Mouse (Mus musculus): ENCODE results near the gene Cyp46a1. TPM values are rescaled to one million over a fixed set of nuclear protein-coding genes. Genes with fewer than 3 reads are reported as not detected.

Gene Cyp46a1
- total RNA-seq, 2 experiments from 2014 or later, result 89.7 to 103 TPM

DNA sequence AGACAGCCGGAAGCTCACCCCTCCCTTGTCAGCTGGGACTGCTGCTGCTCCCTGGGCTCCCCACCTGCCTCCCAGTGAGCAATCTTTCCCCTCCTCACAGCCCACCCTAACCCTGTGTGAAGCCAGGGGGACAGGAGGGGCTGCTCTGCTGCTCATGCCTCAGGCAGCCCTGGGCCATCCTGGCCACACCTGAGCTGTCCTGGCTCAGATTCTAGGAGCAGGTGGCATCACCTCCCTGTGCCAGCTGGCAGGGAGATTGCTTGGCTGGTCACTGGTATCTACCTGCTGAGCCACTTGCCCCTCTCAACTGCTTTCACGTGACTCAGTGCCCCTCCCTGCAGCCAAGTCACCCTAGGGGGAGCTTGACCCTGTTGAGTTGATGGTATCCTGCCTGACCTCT is 20.1 kb downstream of the Cyp46a1 start:
- DNase-seq (ENCODE audit: low spot score in 2 of 2), result no peak

DNA sequence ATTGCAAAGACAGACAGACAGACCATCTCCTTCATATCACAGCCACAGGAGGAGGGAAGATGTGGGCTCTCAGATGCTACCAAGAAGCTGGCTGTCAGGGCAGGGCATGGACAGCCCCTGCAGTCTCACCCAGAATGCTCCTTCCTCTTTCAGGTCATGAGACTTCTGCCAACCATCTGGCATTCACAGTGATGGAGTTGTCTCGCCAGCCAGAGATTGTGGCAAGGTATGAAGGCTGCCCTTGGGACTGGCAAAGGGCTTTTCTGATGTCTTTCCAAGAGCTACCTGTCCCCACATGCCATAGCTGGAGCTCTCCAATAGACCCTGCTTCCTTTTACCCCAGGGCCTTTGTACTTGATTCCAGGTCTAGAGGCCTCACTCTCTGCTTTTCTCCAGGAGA is 21.1 kb downstream of the Cyp46a1 start:
- DNase-seq (ENCODE audit: low spot score in 2 of 2), result no peak

DNA sequence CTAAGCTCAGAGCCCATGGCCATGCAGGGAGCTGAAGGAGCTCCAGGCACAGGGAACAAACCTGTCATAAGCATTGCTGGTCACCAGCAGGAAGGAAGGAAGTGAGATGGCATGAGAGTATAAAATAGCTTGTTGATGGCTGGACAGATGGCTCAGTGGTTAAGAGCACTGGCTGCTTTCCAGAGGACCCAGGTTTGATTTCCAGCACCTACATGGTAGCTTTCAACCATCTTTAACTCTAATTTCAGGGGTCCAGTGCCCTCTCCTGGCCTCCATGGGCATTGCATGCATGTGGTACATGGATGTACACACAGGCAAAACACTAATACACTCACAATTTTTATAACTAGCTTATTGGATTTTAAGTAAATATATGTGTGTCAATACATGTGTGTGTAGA is 21.8 kb downstream of the Cyp46a1 start:
- no peak for DNase-seq (ENCODE audit: low spot score in 2 of 2)

DNA sequence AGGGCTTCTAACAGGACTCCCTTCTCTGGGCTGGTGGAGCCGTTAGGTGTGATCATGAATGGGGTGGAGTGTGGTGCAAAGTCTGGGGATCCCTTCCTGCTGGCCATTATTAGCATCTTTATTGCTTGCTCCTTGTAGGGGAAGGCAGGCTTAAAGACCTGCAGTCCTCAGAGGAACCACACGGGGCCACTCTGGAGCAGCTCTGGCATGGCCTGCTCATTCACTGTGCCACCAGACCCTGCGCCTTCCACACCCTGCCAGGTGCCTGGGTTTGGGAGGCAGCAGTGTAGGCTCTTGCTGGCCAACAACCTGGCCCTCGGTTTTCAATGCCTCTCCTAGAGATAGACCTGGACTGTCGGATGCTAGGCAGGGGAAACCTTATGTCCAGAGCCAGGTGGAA is 29.6 kb downstream of the Cyp46a1 start:
- peak; percentile 93 for DNase-seq (ENCODE audit: low spot score in 2 of 2)

DNA sequence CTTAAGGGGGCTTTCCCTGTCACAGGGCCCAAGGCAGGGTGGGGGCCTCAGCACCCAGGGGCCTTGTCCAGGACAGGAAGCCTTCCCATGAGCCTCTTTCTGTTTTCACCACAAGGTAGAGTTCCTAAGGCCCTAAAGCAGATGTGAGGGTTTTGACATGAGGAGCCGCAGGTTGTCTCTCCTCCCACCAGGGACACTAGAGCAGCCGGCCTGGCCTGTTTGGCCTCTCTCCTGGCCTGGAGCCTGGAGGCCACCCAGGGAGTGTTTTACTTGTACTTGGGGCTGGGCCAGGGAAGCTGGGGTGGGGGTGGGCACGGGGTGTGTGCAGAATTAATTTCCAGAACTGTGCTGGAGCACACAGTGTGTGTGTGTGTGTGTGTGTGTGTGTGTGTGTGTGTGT is 31.2 kb downstream of the Cyp46a1 start:
- peak; percentile 57 to 59 for DNase-seq (ENCODE audit: low spot score in 2 of 2)

DNA sequence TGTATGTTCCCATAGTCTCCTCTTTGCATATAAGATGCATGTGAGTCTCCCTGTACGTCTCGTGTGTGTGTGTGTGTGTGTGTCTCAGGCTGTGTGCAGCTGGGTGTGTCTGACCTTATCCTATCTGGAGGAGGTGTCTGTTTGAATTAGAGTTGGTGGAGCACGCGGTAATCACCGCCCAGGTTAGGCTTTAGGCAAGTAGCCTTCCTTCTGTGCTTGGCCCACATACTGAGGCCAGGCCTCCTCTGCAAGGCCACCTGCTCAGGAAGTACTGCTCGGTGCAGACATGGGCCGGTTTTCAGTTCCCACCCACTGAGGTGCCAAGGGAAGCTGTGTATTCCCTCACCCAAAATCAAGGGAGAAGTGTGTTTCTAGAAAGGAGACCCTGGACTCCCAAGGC is 31.7 kb downstream of the Cyp46a1 start:
- DNase-seq (ENCODE audit: low spot score in 2 of 2), result no peak

DNA sequence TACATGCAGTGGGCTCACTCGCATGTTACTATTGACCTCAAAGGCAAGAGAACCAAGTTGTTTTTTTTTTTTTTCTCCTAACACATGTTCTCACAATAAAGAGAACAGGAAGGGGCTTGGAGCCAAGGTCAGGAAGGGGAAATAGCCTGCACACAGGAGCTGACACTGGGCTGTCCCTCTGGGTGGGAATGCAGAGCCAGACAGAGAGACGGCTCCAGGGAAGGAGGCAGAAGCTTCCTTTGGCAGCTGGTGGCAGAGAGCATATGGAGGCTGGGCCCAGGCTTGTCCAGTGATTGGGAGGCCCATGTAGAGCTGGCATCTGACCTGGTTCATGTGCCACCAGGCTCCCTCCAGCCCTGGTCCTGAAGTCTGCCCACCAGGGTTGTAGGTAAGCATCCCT is 33.7 kb downstream of the Cyp46a1 start:
- no peak for DNase-seq (ENCODE audit: low spot score in 2 of 2)

DNA sequence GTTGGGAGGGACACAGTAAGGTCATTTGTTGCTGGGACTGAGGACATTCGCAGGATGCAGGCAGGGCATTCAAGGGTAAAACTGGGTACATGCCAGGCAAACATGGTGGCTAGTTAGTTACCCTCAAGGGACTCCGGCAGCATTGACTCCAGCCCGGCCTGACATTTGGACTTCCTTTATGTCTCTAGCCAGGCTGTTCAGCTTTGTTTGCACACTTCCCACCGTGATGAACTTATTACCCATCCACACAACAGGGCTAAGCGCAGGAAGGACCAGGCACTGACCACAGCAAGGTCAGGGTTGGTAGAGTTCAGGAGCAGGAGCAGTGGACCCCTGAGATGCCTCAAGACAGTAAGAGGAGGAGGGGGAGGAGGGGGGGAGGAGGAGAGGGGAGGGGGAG is 34.7 kb downstream of the Cyp46a1 start:
- no peak for DNase-seq (ENCODE audit: low spot score in 2 of 2)

DNA sequence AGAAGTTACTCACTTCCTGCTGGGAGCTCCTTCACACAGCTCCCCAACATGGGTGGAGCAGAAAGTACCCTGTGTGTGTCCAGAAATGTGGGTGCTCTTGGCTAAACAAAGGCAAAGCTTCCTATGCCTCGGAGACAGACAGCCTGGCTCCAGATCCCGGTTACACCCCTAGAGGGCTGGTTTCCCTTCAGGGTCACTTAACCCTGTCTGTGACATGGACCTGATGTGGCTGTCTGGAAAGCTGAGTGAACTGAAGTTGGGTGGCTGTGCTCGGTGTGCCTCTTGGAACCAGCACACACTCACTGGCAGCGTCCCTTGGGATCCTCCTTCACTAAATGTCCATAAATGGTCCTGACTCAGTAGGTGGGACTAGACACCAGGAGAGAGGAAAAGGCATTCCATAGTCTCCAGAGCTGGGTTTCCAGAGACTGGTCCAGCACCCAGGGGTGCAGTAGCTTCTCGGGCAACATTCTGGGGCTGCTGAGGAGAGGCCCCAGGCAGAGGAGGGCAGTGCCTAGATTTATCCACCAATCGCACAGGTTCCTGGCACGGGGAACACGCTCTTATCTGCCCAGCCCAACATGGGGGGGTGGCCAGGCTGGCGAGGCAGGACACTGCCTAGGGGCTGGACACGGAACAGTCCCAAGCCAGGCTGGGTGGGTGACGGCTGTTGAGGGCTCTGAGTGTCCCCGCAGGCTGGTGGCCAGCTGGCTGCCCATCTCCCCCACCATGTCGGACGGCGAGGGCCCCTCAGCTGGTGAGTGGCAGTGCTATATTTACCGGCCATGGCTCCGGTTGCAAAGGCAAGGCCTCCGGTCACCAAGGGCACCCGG is 36.6 kb downstream of the Cyp46a1 start, which contains the start of gene Eml1:
Eml1 (plus strand) TSS at position 362 of the 833 bp plus-strand sequence.
- DNase-seq (ENCODE audit: low spot score in 2 of 2), result no peak

DNA sequence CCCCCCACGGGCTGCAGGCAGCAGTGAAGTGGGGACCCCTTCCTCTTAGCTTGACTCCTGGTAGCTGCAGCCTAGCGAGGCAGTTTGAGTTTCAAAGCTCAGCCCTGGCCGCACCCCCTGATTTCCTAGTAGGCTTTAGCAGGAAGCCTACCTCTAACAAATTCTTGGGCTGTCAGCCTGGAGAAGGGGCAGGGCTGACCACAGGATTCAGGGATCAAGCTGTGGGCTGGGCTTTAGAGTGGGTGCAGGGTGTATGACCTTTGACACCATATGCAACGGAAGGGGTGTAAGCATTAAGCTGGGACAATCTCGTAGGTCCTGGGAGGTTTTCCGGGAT is 37.2 kb downstream of the Cyp46a1 start:
- no peak for DNase-seq (ENCODE audit: low spot score in 2 of 2)

DNA sequence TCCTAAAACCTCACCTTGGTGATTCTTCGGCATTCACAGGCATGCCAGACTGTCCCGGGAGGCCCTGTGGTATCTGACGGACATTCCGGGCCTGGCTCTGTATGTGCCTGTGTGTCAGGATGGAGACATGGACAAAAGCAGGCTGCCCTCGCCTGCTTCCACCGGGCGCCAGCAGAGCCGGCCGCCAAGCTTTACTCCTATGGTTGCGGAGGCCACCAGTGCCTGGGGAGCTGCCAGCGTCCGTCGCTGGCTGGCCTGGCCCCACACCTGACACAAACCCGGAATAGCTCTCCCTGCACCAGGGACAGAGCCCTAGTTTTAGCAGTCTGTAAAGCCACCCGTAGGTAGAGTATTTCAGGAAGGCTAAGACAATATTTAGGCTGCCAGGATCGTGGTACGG is 38.1 kb downstream of the Cyp46a1 start:
- DNase-seq (ENCODE audit: low spot score in 2 of 2), result no peak

DNA sequence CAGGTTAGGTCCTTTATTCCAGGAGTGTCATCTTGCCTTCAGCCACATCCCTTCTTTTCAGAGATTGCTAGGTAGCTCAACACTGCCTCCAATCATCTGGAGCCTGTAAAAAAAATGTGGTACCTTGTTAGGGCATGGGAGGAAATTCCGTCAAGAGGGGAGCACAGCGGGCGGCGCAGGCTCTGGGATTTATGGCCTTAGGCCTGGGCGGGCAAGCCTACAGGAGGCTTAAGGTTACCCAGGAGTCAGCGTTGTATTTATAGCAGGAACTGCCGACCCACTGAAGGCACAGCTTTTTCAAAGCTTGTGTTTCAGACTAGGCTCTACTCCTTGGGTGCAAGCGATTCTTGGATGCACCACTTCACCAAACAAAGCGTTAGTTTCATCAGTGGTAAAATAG is 39.4 kb downstream of the Cyp46a1 start:
- DNase-seq (ENCODE audit: low spot score in 2 of 2), result no peak

DNA sequence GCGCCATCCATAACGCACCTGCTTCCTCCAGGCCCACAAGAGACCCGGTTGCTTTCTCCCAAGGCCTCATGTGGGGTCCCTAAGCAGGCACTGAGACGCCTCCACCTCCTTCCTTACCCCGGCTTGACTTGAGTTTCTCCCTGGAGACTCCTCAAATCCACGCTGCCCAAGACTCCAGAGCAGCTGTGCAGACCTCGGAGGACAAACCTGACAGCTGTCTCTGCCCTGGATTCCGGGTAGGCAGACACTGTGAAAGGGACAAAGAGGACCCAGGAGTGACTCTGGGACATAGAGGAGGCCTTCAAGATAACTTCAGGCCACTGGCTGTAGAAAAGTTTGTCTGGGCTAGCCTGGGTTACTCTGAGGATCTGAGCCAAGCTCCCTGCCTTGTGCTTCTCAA is 40.5 kb downstream of the Cyp46a1 start:
- no peak for DNase-seq (ENCODE audit: low spot score in 2 of 2)

DNA sequence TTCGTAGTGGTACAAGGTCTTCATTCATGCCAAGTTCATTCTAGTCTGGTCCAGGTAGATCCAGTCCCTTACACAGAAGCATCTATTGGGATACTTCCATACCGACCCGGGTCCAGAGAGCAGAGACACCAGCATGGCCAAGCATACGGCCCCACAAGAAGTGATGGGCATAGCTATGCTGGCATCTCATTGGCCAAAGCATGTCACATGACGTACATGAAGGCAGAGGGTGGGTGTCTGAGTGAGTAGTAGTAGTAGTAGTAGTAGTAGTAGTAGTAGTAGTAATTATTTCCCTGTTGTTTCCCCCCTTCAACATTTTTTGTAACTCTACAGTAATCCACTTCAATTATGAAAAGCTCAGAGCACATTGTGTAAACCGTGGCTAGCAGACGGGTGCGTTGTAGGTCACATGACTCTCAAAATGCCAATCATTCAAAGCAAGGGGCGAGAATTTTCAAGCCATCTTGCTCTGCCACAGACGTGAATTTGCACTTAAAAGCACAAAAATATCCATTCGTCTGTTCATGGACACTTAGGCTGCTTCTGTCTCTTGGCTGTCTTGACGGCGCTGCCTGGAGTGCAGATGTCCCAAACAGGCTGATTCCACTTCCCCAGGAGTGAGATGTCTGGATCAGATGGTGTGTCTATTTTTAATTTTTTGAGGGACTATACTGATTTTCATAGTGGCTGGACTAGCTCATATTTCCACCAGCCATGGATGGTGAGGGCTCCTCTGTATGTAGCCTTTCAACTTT is 44.4 kb downstream of the Cyp46a1 start:
- peak in 1 of 2 experiments; percentile 35 for DNase-seq (ENCODE audit: low spot score in 2 of 2)

DNA sequence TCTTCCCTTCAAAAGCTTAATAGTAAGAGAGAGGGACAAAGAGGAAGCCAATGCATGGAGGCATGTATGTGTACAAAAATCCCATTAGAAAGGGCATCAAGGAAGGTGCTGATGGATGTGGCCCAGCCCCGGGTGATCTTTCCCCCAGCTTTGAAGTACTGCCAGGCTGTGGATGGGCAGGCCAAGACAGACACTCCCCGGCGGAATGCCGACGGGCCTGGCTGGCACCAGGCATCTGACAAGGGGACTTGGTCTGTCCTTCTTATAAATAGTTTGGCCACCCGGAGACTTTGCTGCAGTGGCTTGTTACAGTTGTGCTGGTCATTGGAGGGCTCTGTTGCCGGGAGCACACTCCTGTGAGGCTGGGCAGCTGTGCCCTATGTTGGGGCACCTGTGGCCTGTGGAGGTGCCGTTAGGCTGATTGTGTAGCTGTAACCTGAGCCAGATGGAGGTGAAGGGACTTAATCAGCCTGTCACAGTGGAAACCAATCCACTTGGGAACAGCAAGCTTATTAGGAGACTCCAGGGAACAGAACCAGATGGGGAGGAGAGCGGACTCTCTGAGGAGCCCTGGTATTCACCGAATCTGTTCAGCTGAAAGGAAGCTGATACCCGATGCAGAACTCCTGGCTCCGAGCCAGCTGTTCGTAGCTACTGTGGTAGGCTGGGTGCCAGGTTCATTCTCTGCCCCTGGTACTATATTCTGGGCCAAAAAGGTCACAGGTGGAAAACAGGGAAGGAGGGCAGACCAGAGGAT is 52.5 kb downstream of the Cyp46a1 start:
- peak in 1 of 2 experiments; percentile 36 for DNase-seq (ENCODE audit: low spot score in 2 of 2)

DNA sequence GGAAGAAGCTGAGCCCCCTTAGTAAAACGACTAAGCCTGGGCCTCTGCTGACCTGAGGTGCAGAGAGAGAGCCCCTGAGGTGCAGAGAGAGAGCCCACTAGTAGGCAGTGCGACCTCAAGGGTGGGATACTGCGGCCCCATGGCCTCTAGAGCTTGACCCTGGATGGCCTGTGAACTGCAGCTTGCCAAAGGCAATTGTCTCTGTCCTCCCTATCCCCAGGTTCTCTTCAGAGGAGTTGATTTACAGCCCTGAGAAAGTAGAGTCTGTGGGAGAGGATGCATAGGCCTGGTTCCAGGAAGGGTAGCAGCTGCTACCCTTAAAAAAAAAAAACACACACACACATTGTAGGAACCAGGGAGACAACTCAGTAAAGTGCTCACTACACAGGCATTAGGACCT is 55.5 kb downstream of the Cyp46a1 start:
- no peak for DNase-seq (ENCODE audit: low spot score in 2 of 2)

DNA sequence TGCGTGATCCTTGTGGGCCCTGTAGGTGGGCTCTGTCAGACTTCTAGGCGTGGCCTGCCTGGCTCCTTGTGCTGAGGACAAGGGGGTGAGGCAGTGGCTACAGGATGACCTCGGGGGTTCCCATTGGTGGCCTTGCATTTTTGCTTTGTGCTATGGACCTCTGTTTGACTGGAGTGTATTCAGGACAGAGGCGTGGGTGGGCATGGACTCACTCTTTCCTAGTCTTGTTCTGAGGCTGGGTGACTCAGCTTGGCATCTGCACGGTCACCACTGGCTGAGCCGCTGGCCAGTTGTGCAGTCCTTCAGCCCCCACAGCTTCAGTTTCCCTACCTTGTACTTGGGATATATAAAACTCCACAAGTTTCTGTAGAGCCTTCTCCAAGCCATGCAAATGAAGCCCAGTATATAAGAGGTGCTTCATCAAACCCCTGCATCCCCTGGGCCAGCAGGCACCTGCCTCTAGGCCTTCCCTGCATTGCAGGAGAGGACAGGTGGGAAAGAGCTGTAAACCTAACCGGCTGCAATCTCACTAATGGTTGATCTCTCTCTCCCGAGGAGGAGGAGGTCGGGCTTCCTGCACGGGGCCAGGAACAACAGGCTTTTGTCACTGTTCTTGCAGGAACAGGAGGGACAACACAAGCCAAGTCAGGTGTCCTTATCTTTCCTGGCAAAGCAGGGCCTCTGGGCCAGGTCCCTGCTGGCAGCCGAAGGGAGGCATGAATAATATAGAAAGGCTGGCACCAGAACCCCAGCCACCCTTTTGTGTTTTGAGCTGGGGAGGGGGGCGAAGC is 58.3 kb downstream of the Cyp46a1 start:
- no peak for DNase-seq (ENCODE audit: low spot score in 2 of 2)

DNA sequence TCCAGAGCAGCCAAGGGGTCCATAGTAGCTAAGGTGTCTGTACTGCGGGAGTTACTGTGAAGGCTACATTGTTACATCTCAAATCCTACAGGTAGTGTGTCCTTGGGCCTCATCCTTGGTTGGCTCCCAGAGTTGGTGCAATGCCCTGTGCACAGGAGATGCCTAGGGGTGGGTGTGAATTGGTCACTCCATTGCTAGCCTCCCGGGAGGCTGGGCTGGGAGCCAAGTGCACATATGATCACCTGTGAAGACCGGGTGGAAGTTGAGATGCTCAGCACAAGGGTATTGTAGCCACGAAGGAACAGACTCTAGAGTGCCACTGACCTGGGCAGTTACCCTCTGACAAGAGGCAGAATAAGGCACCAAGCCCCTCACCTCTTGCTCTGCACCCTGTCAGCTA is 58.9 kb downstream of the Cyp46a1 start:
- no peak for DNase-seq (ENCODE audit: low spot score in 2 of 2)

DNA sequence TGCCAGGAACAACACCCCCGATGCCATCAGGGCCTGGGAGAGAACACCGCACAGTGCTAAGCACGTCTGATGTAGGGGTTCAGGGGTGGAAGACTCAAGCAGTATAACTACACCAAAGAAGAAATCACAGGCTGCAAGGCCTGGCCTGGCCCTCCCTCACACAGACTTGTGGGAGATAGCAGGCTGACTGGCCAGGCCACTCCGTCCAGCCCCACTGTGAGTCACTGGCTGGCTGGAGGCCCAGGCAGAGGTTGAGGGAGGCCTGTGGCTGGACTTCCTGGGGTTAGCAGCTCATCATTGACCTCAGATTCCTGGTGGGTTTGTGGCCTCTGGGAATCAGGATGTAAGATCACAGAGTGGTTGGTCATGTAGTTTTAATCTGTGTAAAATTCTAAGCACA is 59.5 kb downstream of the Cyp46a1 start:
- DNase-seq (ENCODE audit: low spot score in 2 of 2), result peak in 1 of 2 experiments; percentile 46

DNA sequence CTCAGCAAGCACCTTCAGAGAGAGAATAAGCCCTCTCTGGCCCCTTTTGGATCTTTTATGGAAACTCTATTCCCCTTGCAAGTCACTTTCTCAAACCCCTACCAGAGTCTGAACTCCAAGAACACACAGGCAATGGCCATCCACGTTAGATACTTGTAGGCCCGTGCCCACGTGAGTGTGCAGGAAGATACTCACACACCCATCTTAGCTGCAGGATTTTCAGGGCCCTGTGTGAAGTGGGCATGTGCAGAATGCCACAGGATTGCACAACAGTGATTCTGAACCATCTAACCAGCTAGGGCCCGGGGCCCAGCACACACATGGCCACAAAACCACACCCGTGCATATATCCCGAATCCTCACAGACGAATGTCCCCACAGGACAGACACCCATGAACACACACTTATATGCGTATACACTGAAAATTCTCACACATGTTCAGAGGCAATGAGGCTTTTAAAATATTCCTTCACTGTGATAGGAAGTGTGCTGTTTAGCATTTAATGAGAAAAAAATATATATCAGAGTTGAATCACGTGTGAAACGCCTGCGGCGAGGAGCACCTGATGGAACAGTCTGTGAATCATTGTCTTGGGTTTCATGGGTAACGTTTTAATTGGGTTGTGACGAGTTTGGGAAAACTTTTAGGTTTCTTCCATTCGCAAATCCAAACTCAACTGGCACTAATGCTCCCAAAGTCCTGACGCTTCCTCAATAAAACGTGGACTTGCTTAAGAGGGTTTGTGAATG is 60.5 kb downstream of the Cyp46a1 start:
- no peak for DNase-seq (ENCODE audit: low spot score in 2 of 2)

All from layer of hippocampus, postnatal 10 days (tissue).